ENCODE assay signal across 10 mouse cellular contexts in genomic region chr6:92244591-92244990, GRCm38 (mm10). TPM values are rescaled to one million over a fixed set of nuclear protein-coding genes. Genes with fewer than 3 reads are reported as not detected.
DNase-seq lines count a peak whose midpoint lies in the region; ATAC-seq and TF ChIP-seq lines count a peak whose summit lies in the region.
"Had no signal": no experiment of that assay in that cellular context is flagged by ENCODE, and none has a peak within 500 bp of the region (broad histone marks: within the 10 kb centered on the region; RNA-seq: fewer than 3 reads in every experiment).

Trh (minus strand) TSS chr6:92244650.

- peak within 1 kb of the TSS; percentile 33 for H3K4me3 ChIP-seq in heart, embryonic 15.5 days
- peak within 1 kb of the TSS; percentile 39 for H3K4me3 ChIP-seq in hindbrain, embryonic 15.5 days
- peak within 1 kb of the TSS; percentile 39 for H3K4me3 ChIP-seq in midbrain, postnatal 0 days (ENCODE audit: low read depth, low read length)

- H3K27ac ChIP-seq in heart, embryonic 15.5 days: no peak within 1 kb of the TSS
- H3K27ac ChIP-seq in hindbrain, embryonic 15.5 days (replicated peaks): no peak within 1 kb of the TSS
- H3K27ac ChIP-seq in midbrain, postnatal 0 days (ENCODE audit: low read depth, low read length): no peak within 1 kb of the TSS

- no peak for ATAC-seq in heart, embryonic 15.5 days (replicated peaks; ENCODE audit: insufficient number of reproducible peaks, insufficient read depth, low FRiP score, low read depth)
- no peak for ATAC-seq in hindbrain, embryonic 15.5 days (ENCODE audit: low FRiP score, low read depth)
- ATAC-seq in midbrain, postnatal 0 days (ENCODE audit: low FRiP score): no peak

- no peak within 1 kb of the TSS for H3K9ac ChIP-seq in heart, embryonic 15.5 days
- peak within 1 kb of the TSS; percentile 43 for H3K9ac ChIP-seq in hindbrain, embryonic 15.5 days
- H3K9ac ChIP-seq in midbrain, postnatal 0 days (replicated peaks; ENCODE audit: low read length, poor library complexity, severe bottlenecking): peak within 1 kb of the TSS; percentile 42; the same call in 1 of the 2 replicates

- no peaks in the 10 kb centered on the region for H3K36me3 ChIP-seq in heart, embryonic 15.5 days
- H3K36me3 ChIP-seq in hindbrain, embryonic 15.5 days: no peaks in the 10 kb centered on the region
- H3K36me3 ChIP-seq in midbrain, postnatal 0 days (ENCODE audit: insufficient read depth, low read length): no peaks in the 10 kb centered on the region

- DNase-seq in heart, adult 8-10 months (ENCODE audit: low spot score): no peak
- peak; percentile 15 for DNase-seq in brain, embryonic 14.5 days (ENCODE audit: low read depth)
- DNase-seq in midbrain, postnatal 0 days (ENCODE audit: low spot score): no peak
- DNase-seq in gastrocnemius, adult 8-10 months (ENCODE audit: low spot score in 2 of 2): no peak
- no peak for DNase-seq in layer of hippocampus, postnatal 10 days (ENCODE audit: low spot score in 2 of 2)
- DNase-seq in ovary, postnatal 36 days (ENCODE audit: low spot score): no peak
- DNase-seq: kidney, adult 11 months had no signal

- peaks cover 49% of the 10 kb centered on the region for H3K27me3 ChIP-seq in heart, embryonic 15.5 days
- peaks cover 28% of the 10 kb centered on the region for H3K27me3 ChIP-seq in hindbrain, embryonic 15.5 days
- H3K27me3 ChIP-seq in midbrain, postnatal 0 days (ENCODE audit: insufficient read depth, low read length): peaks cover 13% of the 10 kb centered on the region; the same call in 1 of the 2 replicates

- no peak for TF ChIP-seq CTCF in brain, embryonic 14.5 days (IDR thresholded peaks at IDR 0.05; ENCODE audit: borderline replicate concordance, extremely low read depth, insufficient read depth, insufficient read length)
- no peak for TF ChIP-seq CTCF in midbrain, postnatal 0 days (IDR thresholded peaks at IDR 0.05)

- no peaks in the 10 kb centered on the region for H3K9me3 ChIP-seq in heart, embryonic 15.5 days (replicated peaks)
- no peaks in the 10 kb centered on the region for H3K9me3 ChIP-seq in hindbrain, embryonic 15.5 days
- no peaks in the 10 kb centered on the region for H3K9me3 ChIP-seq in midbrain, postnatal 0 days (ENCODE audit: low read length)

- no peak for TF ChIP-seq POLR2A in brain, embryonic 14.5 days (IDR thresholded peaks at IDR 0.05; ENCODE audit: borderline replicate concordance, extremely low read depth, insufficient read depth, insufficient read length, poor library complexity, severe bottlenecking)

- peak within 1 kb of the TSS; percentile 62 for H3K4me2 ChIP-seq in heart, embryonic 15.5 days
- peak within 1 kb of the TSS; percentile 84 for H3K4me2 ChIP-seq in hindbrain, embryonic 15.5 days
- H3K4me2 ChIP-seq in midbrain, postnatal 0 days (ENCODE audit: low read depth, low read length, poor library complexity, severe bottlenecking): peak within 1 kb of the TSS; percentile 62

- WGBS in heart, embryonic 15.5 days: 1% methylated on average over 31 of the region's 31 CpGs
- WGBS in hindbrain, embryonic 15.5 days: 2% methylated on average over 31 of the region's 31 CpGs
- WGBS in midbrain, postnatal 0 days: 2% methylated on average over 31 of the region's 31 CpGs

- peaks cover 4% of the 10 kb centered on the region; the same call in 1 of the 2 replicates for H3K4me1 ChIP-seq in heart, embryonic 15.5 days (replicated peaks)
- peaks cover 9% of the 10 kb centered on the region for H3K4me1 ChIP-seq in hindbrain, embryonic 15.5 days (replicated peaks)
- no peaks in the 10 kb centered on the region for H3K4me1 ChIP-seq in midbrain, postnatal 0 days (ENCODE audit: insufficient read depth, low read length)

RNA-seq across cellular contexts. Expression of gene Trh, which starts in this region (rescaled TPM):
- 0.20 and 0.23 TPM in 2 replicates for polyA plus RNA-seq in heart, embryonic 15.5 days (2015; fragmentation: Nextera tagmentation; extraction: Ambion mirVana)
- not detected for total RNA-seq in heart, adult 8-10 months (2022)
- polyA plus RNA-seq in brain, embryonic 14.5 days (2012; rRNA removed): 2.5 and 3.0 TPM in 2 replicates
- polyA plus RNA-seq in hindbrain, embryonic 15.5 days (2015; fragmentation: Nextera tagmentation; extraction: Ambion mirVana): 2.0 and 2.9 TPM in 2 replicates
- total RNA-seq in midbrain, postnatal 0 days (2014; rRNA removed): 3.6 TPM in 2 replicates
- 9.6 and 17.9 TPM in 2 replicates for polyA plus RNA-seq in midbrain, postnatal 0 days (2015; fragmentation: Nextera tagmentation; extraction: Ambion mirVana)
- not detected for total RNA-seq in gastrocnemius, adult 8-10 months (2022)
- under 1 TPM; 0.56 to 0.69 TPM for total RNA-seq in layer of hippocampus, postnatal 10 days (2021)
- total RNA-seq: megakaryocyte, adult 5-6 weeks had no signal
